Mouse (Mus musculus) regulatory T cell (primary cell): ENCODE measurements around the gene Sfxn3.

ENCODE experiments used
- in situ Hi-C: fragments of 300-600 bp; cut with MboI, MseI; formaldehyde crosslinking; loops from one replicate; pipeline ENCODE4 v1.15.1; 2025; ENCODE audit warnings: high pct_unique_total_duplicates

The Sfxn3 gene

DNA sequence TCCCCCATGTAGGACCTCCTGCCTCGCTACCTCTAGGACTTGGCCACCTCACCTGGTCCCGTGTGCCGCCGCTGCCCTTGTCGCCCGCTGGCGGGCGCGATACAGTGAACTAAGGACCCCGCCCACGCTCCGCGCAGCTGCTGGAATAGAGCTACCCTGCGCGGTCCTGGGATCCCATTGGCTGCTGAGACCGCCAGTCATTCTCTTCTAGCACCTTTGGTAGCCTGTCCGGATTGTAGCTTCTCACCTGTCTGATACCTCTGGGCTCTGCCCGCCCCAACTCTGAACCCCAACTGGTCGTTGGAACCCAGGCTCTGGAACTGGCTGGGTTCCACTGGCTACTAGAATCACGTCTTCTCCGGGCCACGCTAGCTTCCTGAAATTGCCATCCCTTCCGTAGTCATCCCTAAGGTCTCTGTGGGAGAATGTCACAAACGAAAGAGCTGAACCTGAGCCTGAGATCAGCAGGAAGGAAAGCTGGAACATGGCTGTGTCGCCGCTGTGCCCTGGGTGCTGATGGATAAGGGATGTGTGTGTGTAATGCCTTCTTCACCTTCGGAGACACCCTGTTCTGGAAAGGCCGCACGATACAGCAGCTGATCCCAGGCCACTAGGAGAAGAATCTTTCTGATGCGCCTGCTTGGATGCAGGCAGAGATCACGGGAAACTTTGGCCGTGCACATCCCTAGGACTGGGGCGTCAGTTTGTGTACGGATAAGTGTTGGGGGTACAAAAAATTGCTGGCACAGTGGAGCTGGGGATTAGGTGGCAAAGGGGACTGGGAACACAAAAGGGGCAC, 581 bp upstream of the Sfxn3 start:
- in situ Hi-C loops = no loop called here

DNA sequence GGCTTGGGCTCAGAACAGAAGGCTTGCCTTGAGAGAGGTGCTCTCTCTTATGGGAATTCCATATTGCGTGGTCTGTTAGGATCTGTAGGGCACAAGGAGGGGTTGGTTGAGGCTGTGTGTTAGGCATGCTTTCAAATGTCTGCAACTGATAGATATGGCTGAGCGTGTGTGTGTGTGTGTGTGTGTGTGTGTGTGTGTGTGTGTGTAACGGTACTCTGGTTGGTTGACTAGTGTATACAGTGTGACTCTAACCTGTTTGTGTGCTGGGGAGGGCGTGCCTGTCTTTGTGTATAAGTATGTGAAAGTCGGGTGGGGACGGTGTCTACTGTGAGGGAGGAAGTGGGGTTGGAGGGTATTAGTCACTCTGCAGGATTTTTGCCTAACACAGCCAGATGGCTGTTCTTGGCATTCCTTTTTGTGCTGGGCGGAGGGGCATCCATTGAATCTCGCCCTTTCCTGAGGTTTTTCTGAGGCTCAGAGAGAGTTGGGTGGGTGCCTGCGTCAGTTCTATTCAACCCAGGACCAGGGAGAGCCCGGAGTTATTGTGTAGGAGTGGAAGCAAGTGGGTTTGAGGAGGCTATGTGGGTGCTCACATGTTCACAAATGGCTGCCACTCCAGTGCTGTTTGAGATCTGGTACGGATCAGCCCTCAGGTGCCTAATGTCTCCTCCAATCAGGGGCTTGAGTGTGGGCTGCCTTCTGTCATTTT, 786 bp downstream of the Sfxn3 start:
- in situ Hi-C loops = no loop called here

DNA sequence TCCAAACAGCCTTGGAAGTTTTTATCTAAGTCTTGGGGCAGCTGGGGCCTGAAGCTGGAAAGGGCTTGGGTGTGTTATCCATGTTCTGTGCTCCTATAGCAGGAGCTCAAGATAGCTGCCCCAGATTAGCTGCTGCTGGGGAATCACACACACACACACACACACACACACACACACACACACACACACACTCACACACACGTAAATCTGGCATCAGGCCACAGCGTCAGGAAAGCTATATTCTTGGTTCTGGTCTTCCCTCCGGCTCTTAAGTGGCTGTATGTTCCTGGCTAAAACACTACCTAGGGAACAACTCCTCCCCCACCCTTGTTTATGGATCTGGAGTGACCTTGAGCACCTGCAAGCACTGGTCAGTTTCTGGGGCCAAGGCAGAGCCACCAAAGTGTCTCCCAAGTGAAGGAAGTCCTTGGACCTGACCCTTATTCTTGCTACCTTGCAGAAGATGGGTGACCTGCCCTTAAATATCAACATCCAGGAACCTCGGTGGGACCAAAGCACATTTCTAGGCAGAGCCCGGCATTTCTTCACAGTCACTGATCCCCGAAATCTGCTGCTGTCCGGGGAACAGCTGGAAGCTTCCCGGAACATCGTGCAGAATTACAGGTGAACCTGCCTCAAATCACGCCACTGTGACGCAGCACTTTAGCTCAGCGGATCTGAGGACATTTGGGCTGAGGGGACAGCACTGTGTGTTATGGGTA, 1.5 kb downstream of the Sfxn3 start:
- in situ Hi-C loops = no loop called here

GRCm38 (mm10) chr19:45049523-45049922, 2.2 kb downstream of the Sfxn3 start:
- in situ Hi-C loops = no loop called here

- in situ Hi-C loops = no loop called here
These were observed 6.1 kb downstream of the Sfxn3 start for GRCm38 (mm10) chr19:45053451-45053850.

DNA sequence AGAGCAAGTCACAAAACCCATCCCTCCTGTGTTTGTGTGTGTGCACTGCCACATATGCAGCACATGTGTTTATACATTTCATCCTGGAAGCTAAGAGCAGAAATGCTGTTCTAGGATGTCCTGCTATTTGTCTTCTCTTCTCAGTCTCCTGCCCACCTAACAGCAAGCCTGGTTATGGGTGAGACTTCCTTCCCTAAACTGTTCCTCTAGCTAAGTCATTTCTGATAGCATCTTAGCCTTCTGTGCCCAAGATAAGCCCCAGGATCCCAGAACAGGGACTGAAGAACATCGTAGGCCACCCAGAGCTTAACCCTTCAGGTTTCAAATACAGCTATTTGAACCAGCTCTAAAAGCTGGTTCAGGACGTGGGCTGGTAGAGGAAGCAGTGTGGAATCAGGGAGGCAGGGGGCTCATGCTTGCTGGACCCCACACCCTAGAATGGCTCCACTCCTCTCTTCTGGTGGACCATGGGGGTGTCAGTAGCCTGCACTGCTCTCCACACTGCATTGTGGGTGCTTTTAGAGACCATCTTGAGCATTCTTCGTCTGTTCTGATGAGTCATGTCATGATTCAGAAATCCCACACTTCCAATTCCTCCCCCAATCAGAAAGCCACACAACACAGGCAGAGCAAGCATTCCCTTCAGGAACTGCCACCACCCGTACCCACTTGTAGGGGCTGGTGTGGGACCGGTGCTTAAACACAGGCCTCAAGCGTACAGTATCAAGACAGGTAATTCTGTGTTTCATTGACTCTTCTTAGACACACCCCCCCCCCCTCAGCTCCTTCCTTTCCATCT, 7.8 kb downstream of the Sfxn3 start:
- in situ Hi-C loops = no loop called here

GRCm38 (mm10) chr19:45056364-45056763, 9.1 kb downstream of the Sfxn3 start:
- in situ Hi-C loops = no loop called here

- in situ Hi-C loops = no loop called here
These were observed 9.8 kb downstream of the Sfxn3 start for GRCm38 (mm10) chr19:45056908-45057698.

GRCm38 (mm10) chr19:45057724-45058112, 10.4 kb downstream of the Sfxn3 start:
- in situ Hi-C loops = no loop called here

GRCm38 (mm10) chr19:45058113-45058839, 11.0 kb downstream of the Sfxn3 start:
- in situ Hi-C loops = no loop called here

DNA sequence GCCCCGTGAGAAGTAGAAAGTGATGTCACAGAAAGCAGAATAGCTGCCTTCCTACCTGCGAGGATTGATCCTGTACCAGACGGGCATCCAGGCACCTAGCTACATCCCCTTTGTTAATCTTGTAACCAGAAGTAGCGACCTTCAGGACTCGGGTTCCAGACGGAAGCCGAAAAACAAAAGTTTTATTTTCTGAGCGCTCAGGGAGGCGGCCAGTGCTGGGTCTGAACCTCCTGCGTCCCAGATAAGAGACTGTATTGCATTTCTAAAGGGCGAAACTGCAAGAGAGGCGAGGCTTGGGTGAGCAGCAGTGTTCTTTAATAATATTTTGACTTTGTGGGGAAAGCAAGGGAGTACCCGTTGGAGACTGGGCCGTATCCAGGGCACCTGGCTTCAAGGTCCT, 11.5 kb downstream of the Sfxn3 start:
- in situ Hi-C loops = no loop called here

GRCm38 (mm10) chr19:45063565-45064292, 16.4 kb downstream of the Sfxn3 start:
- in situ Hi-C loops = no loop called here

GRCm38 (mm10) chr19:45065226-45065625, 17.9 kb downstream of the Sfxn3 start:
- in situ Hi-C loops = no loop called here

DNA sequence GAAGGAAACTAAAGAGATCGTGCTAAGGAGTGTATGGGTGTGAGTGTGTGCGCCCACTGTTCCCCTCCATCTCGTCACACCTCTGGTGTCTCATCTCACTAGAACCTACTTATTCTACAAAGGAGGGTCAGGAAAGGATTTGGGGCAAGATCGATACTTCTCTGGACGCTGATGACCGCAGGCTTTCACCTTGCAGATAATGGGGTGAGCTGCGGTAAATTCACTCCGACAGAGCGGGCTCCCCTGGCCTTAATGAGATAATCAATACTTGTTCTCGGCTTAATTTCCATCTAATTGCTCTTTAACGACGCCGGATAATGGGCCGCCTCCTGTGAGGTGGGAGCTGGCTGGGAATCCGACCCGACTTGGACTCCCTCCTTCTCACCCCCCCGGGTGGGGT, 19.9 kb downstream of the Sfxn3 start:
- in situ Hi-C loops = no loop called here

DNA sequence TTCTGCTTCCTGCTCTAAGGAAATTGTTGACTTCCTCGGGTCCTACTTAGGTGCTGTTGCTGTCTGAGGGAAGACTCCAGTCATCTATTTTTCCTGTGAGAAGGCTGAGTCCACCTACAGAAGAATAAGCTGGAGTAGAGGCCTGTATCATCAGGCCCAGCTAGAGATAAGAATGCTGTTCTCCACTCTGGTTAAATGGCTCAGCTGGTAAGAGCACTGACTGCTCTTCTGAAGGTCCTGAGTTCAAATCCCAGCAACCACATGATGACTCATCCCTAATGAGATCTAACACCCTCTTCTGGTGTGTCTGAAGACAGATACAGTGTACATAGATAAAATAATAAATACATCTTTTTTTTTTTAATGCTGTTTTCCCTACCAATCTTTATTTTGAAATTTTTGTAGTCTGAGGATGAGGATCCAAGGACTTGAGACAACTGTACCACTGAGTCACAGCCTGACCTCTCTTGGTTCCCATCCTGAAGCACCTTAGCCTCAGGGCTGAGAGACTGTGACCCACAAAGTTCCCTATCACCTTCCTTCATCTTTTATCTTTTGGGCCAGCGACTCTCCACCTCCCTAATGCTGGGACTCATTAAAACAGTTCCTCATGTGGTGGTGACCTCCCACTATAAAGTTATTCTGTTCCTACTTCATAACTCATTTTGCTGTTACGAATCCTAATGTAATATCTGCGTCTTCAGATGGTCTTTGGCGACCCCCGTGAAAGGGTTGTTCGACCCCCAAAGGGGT, 20.6 kb downstream of the Sfxn3 start:
- in situ Hi-C loops = no loop called here

DNA sequence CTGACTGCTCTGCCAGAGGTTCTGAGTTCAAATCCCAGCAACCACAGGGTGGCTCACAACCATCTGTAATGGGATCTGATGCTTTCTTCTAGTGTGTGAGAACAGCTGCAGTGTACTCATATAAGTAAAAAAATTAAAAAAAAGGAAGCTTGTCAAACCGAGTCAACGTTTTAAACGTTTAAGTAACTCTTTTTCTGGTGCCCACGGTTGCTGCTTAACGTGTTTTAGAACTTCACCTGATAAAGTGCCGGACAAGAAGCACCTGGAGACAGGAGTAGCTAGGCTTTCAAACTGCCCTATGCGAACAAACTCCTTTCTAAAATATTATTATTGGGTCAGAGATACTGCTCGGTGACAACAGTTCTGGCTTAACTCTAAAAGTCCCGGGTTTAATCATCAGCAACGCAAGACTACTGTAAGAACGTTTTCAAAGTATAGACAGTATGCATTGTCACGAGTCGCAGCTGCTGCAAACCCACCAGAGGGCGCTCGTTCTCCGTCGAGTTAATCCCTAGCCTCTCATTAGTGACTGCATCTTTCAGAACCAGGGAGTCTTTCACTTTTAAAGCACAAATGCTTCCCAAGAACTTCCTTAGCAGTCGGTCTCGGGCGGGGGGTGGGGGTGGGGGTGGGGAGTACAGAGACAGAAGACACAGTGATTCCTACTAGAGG, 26.7 kb downstream of the Sfxn3 start:
- in situ Hi-C loops = no loop called here

- in situ Hi-C loops = no loop called here
These were observed 27.4 kb downstream of the Sfxn3 start, which contains the start of gene Kazald1 for GRCm38 (mm10) chr19:45074580-45075322. Gene Kazald1, plus strand, starts transcription at chr19:45075241.
